Mouse (Mus musculus) lung, postnatal 0 days (tissue): ENCODE data around the gene Zgrf1.

ENCODE experiments used
- CTCF ChIP-seq: IDR thresholded peaks from 2 replicates; pipeline ENCODE4 v1.5.1; 2016; ENCODE audit warnings: antibody characterized with exemption, mild to moderate bottlenecking
- EP300 ChIP-seq: IDR thresholded peaks from 2 replicates; pipeline ENCODE4 v1.6.1; 2016; ENCODE audit warnings: antibody characterized with exemption, mild to moderate bottlenecking, control low read depth

DNA sequence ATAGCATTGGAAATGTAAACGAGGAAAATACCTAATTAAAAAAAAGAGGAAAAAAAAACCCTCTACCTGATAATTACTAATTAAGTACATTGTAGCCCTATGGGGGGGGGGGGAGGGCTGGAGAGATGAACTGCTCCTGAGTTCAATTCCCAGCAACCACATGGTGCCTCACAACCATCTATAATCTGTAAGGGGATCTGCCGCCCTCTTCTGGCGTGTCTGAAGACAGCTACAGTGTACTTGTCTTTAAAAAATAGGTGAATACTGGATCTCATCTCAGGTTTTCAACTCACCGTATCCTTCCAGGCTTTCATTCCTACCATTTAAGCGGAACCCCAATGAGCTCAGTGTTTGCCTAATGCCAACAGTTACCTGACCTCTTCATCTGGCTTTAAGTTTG is 5.4 kb upstream of the Zgrf1 start:
- TF ChIP-seq CTCF (peak; percentile 59), EP300 (no peak)
